Mouse (Mus musculus): ENCODE results near the gene Dck.
"Not testable (repeated sequence)": the region's sequence is repeated elsewhere in the genome, so short reads cannot be mapped to it uniquely, and the experiment has no call there.

Gene Dck

GRCm38 (mm10) chr5:88764987-88765481 is at the start of gene Dck:
TSS of gene Dck (plus strand) at chr5:88764996.
- DNase-seq (ENCODE audit: low spot score), result peak; percentile 97

- no peak for DNase-seq (ENCODE audit: low spot score)
Measured at GRCm38 (mm10) chr5:88716983-88717382, 47.8 kb upstream of the Dck start.

- DNase-seq (ENCODE audit: low spot score), result peak; percentile 97
Measured at GRCm38 (mm10) chr5:88720116-88721002, 44.4 kb upstream of the Dck start, which contains the start of gene Mob1b. TSS of gene Mob1b (plus strand) at chr5:88720855.

GRCm38 (mm10) chr5:88721003-88721475 is 43.8 kb upstream of the Dck start:
- no peak for DNase-seq (ENCODE audit: low spot score)

- peak; percentile 40 for DNase-seq (ENCODE audit: low spot score)
Measured at GRCm38 (mm10) chr5:88721565-88722212, 43.1 kb upstream of the Dck start.

- no peak for DNase-seq (ENCODE audit: low spot score)
Measured at GRCm38 (mm10) chr5:88722213-88722600, 42.6 kb upstream of the Dck start.

GRCm38 (mm10) chr5:88724030-88724429 is 40.8 kb upstream of the Dck start:
- DNase-seq (ENCODE audit: low spot score), result no peak

GRCm38 (mm10) chr5:88727593-88728144 is 37.1 kb upstream of the Dck start:
- no peak for DNase-seq (ENCODE audit: low spot score)

- DNase-seq (ENCODE audit: low spot score), result peak; percentile 31
Measured at GRCm38 (mm10) chr5:88734786-88735185, 30.0 kb upstream of the Dck start.

- not testable (repeated sequence) for DNase-seq (ENCODE audit: low spot score)
Measured at GRCm38 (mm10) chr5:88741065-88741464, 23.7 kb upstream of the Dck start.

- no peak for DNase-seq (ENCODE audit: low spot score)
Measured at GRCm38 (mm10) chr5:88747774-88748173, 17.0 kb upstream of the Dck start.

GRCm38 (mm10) chr5:88753199-88753598 is 11.6 kb upstream of the Dck start:
- no peak for DNase-seq (ENCODE audit: low spot score)

- no peak for DNase-seq (ENCODE audit: low spot score)
Measured at GRCm38 (mm10) chr5:88762611-88763010, 2.2 kb upstream of the Dck start.

- DNase-seq (ENCODE audit: low spot score), result no peak
Measured at GRCm38 (mm10) chr5:88764430-88764986, 288 bp upstream of the Dck start.

GRCm38 (mm10) chr5:88765587-88765986 is 791 bp downstream of the Dck start:
- no peak for DNase-seq (ENCODE audit: low spot score)

- DNase-seq (ENCODE audit: low spot score), result peak; percentile 13
Measured at GRCm38 (mm10) chr5:88766121-88766520, 1.3 kb downstream of the Dck start.

- no peak for DNase-seq (ENCODE audit: low spot score)
Measured at GRCm38 (mm10) chr5:88766863-88767262, 2.1 kb downstream of the Dck start.

- DNase-seq (ENCODE audit: low spot score), result no peak
Measured at GRCm38 (mm10) chr5:88768201-88768600, 3.4 kb downstream of the Dck start.

- DNase-seq (ENCODE audit: low spot score), result no peak
Measured at GRCm38 (mm10) chr5:88782072-88782765, 17.4 kb downstream of the Dck start.

- DNase-seq (ENCODE audit: low spot score), result no peak
Measured at GRCm38 (mm10) chr5:88785059-88785458, 20.3 kb downstream of the Dck start.

GRCm38 (mm10) chr5:88790675-88791074 is 25.9 kb downstream of the Dck start:
- DNase-seq (ENCODE audit: low spot score), result no peak
